Mouse (Mus musculus): ENCODE data around the gene Lipo3.
"Not testable (repeated sequence)": the region's sequence is repeated elsewhere in the genome, so short reads cannot be mapped to it uniquely, and the experiment has no call there.

The Lipo3 gene

GRCm38 (mm10) chr19:33761287-33762086, at the start of gene Lipo3:
Lipo3 (minus strand) TSS chr19:33761951.
- DNase-seq: peak; percentile 56

- not testable (repeated sequence) for DNase-seq
These were observed 25.6 kb upstream of the Lipo3 start, which contains the start of gene Lipo1 for GRCm38 (mm10) chr19:33787359-33787758. Lipo1 (minus strand) TSS chr19:33787459.

GRCm38 (mm10) chr19:33786576-33787277, 25.0 kb upstream of the Lipo3 start:
- no peak for DNase-seq

GRCm38 (mm10) chr19:33751259-33751658, 10.5 kb downstream of the Lipo3 start, which contains the start of gene Lipo2:
Lipo2 (minus strand) TSS chr19:33751359.
- not testable (repeated sequence) for DNase-seq

GRCm38 (mm10) chr19:33625152-33625551, 136.6 kb downstream of the Lipo3 start, which contains the start of gene Gm8978:
Gm8978 (minus strand) TSS chr19:33625252.
- not testable (repeated sequence) for DNase-seq

GRCm38 (mm10) chr19:33589626-33590302, 172.0 kb downstream of the Lipo3 start:
- peak; percentile 70 for DNase-seq

- not testable (repeated sequence) for DNase-seq
These were observed 193.2 kb downstream of the Lipo3 start for GRCm38 (mm10) chr19:33568551-33568950.

- no peak for DNase-seq
These were observed 244.1 kb downstream of the Lipo3 start, which contains the start of gene Lipo4 for GRCm38 (mm10) chr19:33517680-33518079. Lipo4 (minus strand) TSS chr19:33517780.
